Mouse (Mus musculus) adrenal gland, postnatal 14 days (tissue): ENCODE measurements around the gene Prkcd. TPM values are rescaled to one million over a fixed set of nuclear protein-coding genes. Genes with fewer than 3 reads are reported as not detected.

Experiments
- DNase-seq: peaks from one replicate; pipeline ENCODE4 v3.0.0; 2021; ENCODE audit warnings: mixed read lengths
- total RNA-seq: library from RNA; stranded (reverse); gene quantifications from 2 replicates; pipeline ENCODE4 v1.2.3, GENCODE M21; 2021

The Prkcd gene
- total RNA-seq, 1 experiment from 2014 or later = 133 TPM

DNA sequence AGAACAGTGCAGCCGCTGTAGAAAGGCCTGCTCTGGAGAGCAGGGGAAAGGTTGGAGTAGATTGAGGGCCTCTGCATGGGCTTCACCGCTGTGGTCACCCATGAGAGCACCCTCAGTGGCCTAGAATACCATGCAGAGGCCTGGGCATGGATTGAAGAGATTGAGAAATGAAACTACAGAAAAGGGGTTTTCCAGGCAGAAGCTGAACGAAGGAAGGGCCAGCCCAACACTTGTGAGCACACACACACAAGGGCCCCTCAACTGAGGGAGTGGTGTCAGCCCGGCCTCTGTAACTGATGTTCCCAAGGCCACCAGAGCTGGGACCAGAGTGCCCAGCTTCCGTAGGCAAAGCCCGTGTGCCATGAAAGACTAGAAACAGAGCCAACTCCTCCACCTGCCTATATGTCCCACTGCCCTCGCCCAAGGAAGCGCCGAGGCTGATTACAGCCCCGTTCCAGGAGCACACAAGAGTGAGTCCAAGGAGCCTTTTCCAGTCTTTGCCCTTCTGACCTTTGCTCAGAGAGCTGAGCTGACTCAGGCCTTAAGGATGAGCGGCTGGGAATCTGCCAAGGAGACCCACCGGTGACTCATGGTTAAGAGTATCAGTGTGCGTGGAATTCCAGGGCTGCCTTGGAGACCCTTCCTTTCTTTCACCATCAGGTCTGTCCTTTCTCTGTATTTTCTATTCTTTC lies 9.4 kb upstream of the Prkcd start:
- peak; percentile 68 for DNase-seq

DNA sequence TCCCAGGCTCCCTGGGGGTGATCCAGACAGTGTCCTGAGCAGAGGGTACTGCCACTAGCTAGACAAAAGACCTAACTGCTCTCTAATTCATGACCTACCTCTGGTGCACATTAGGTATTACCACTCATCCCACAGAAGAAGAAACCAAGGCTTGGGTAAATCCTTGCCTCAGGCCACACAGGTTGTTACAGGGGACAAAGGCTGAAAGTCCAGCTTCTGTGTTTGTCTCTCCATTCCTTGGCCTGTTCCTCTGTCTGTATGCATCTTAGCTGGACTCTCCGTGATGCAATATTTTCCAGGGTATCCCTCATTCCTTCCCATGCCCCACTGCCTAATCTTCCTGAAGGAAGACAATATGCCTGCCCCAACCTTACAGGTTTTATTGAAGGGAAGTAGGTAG lies 8.4 kb upstream of the Prkcd start:
- DNase-seq = no peak

DNA sequence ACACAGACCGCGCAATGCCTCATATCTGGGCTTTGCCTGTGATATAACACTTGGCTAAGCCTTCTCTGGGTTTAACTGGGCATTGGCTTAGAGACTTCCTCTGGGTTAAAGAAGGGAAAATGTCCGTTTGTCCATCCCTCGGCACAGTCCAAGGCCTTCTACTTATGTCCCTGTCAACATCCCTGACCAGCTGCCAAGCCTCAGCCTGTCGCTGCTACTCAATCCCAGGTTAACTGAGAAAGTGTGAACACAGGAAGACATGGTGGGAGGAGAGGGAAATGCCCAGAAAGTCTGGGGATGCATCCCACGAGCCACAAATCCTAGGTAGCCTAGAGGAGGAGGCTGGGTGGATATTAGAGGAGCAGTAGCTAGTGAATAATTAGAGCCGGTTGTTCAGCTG lies 7.7 kb upstream of the Prkcd start:
- DNase-seq = no peak

DNA sequence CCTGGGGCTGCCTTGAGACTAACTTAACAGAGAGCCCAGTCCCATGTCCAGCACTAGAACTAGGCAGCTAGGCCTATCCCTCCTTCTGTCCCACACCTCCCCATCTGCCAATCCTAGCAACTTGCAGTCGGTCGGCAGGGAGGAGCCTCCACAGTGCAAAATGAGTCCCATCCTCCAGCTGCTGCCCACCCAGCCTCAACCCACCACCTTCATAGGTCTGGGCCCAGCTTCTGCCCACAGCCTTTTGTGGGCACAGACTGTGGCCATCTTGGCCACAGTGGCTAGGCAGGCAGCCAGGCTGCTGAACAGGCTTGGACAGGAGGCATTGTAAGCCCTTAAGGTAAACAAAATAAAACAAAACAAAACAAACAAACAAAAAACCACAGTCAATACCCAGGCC lies 5.8 kb upstream of the Prkcd start:
- no peak for DNase-seq

DNA sequence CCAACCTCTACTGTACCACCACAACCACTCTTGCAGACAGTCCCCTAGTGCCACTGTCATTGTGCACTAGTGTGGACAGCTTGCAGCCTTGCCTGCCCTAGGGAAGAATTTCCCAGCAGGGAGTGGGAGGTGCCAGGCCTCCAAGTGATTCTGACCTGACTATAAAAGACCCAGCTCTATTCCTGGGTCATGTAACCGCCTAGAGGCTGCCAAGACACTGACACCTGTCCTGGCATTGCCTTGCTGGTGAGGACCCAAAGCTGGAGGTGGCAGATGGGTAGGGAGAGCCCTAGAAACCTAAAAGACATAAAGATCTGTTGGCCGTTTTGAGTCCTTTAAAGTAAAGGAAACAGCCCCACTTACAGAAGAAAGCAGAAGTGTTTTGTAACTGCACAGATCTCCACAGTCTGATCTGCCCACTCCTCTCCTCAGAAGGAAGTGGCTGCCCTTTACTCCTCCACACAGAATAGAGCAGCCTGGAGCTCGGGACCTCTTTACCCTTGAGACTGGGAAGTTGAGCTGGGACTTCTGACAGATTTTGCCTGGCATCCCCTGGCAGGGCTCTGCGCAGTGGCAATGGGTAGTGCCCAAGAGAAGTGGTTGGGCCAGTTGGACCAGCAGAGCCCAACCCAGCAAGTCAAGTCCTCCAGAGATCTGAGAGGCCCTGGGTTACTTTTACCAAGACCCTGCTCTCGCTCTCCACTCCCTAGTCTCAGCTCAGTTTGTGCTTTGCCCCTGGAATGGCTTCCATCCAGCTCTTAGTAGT lies 5.0 kb upstream of the Prkcd start:
- DNase-seq = peak; percentile 49

DNA sequence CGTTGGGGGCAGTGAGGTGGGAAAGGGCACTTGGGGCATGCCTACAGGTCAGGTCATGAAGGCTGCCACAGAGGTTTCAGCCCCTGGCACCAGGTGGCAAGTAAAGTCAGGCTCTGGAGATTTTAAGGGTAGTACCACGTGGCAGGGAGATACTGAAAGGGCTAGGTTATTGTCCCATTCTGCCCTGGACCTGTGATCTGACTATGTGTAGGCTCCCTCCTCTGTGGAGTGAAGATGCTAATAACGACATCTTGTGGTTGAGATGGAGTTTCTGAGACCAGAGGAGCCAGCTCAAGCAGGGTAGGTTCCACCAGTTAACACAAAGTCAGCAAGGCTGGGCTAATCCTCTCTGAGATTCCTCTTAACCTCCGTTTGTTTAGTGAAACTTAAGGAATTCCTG lies 3.8 kb upstream of the Prkcd start:
- DNase-seq = no peak

DNA sequence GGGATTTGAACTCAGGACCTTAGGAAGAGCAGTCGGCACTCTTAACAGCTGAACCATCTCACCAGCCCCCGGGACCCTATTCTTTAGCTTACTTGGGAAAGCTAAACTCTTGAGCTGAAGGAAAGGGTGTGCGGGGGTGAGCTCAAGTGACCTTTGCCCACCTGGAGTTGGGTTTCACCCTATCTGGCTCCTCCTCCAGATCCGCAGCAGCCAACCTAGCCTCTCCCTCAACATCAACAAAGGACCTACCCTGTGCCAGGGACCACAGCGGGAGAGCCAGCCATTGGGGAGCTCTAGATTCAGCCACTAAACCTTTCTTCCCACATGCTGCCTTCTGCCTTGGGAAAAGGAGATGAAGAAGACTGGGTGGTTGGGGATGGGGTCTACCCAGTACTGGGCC lies 2.2 kb upstream of the Prkcd start:
- DNase-seq = no peak

DNA sequence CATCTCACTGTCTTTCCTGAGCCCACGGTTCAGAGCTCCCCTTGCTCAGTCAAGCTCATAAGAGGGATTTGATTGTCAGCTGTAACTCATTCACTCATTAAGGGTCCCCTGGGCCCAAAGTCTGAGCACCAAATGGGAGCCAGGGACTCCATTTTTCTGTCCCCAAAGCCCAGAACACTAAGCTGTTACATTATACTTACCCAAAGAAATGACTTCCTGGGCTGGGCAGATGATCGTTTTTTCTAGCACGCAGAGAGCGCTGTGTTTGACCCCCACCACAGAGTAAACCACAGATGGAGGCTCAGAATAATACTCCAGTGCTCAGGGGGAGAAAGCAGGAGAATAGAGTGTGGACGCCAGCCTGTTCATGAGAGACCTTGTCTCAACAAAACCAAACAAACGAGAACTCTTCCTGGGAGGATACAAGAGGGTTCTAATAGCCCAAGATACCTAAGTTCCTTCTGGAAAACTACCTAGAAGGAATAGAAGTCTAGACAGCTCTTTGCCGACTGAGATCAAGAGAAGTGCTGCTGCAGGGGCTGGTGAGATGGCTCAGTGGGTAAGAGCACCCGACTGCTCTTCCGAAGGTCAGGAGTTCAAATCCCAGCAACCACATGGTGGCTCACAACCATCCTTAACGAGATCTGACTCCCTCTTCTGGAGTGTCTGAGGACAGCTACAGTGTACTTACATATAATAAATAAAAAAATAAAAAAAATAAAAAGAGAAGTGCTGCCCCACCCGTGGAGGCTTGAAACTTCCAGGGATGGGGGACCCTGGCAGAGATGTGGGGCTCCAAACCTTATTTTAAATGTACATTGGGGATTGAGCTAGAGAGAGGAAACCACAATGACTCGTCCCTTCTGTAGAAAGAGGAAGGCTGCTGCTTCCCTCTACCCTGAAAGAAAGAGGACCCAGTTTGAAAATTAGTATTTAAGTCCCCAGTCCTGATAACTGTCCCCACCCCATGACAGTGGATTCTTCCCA lies 1.0 kb upstream of the Prkcd start:
- DNase-seq = no peak

DNA sequence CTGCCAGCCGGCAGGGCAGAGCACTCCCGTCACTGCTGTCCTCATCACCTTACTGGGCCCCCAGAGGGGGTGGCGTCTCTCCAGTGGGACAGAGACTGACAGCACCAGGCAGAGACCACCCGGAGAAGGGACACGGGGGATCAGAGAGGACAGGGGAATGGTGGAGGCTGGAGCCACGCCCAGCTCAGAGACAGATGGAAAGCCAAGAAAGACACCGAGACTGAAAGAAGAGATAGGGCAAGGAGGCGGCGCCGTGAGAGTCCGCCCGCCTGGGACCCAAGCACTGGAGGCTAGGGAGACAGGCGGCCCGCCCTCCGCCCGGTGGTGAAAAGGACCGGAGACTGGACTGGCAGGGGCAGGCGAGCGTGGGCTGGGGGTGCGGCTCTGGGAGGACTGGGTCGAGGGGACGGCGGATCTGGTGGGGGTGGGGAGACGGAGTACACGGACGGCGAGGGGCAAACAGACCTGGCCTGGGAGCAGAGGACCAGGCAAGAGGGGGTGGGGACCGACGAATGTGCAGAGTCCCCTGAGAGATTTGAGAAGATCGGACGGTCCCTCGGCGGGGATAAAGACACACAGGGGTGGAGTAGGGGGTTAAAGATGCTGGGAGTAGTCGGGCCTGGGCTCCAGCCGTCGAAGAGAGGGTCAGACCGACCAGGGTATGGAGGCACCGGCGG lies 741 bp downstream of the Prkcd start:
- DNase-seq = peak; percentile 77

DNA sequence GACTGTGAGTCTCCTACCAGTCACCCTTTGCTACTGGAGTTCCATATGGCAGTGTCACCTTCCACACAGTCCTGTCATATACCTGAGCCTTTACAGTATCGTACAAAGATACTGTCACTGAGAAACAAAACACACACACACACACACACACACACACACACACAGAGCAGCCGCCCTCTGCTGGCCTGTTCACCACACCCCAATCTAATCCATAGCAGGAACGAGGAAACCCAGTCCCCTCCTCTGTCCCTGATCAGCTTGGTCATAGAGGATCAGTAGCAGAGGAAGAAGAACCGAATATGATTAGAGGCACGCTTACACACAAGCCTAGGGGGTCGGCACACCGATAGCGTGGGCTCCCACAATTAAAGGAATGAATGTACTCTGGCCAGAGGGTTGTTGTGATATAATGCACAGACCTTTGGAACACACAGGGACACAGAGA lies 1.7 kb downstream of the Prkcd start:
- DNase-seq = no peak

DNA sequence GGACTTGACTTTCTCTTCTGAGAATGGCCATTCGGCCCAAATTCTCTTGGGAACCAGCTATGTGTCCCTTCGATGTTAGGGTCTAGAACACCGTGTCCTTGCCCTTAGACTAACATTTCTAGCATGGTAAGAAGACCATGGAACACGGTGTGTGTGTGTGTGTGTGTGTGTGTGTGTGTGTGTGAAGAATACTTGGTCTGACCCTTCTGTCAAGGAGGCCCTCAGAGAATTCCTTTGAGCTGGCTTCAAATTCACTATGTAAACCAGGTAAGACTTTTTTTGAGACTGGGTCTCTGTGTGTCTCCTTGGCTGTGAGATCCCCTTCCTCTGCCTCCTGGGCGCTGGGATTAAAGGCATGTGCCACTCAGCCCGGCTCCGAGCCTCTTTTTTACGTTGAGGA lies 3.5 kb downstream of the Prkcd start:
- no peak for DNase-seq

DNA sequence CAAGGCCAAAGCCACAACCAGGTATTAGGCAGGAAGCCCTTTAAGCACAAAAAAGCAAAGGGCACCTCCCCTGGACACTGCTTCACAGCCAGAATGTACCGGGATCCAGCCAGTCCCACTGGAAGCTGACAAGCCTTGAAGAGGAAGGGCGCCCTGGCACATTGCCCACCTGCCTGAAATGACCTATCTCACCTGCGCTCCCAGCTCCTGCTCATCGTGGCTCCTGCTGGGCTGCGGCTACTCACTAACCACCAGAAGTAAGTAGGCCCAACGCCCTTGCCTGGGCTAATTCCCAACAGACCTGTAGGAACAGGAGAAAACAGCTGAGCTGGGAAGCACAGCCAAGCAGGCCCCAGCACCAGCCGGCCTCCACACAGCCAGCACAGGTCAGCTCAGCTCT lies 3.9 kb downstream of the Prkcd start:
- DNase-seq = peak; percentile 36

DNA sequence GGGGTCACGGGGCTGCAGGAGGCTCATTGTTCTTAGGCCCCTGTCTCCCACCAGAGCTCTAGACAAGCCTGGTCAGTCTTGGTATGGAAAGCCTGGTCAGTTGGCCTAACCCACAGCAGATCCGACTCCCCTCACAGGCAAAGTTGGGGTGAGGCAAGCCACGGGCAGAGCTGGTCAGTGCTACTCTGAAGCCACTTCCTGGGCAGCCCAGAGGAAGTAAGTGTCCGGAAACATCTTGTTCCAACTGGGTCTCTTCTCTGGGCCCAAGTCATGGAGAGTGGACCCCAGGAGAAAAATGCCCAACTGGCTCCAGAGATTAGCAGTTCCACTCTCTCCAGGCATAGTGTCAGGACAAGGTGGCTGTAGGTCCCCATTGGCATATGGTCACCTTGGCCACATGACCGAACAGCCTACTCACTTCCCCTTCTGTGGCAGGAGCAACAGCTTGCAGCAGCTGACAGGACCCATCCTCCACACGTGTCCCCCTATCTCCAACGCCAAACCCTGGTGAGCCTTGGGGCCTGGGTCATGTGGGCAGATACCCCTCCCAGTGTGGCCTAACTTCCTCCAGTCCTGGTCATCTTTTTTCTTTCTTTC lies 5.9 kb downstream of the Prkcd start:
- no peak for DNase-seq

DNA sequence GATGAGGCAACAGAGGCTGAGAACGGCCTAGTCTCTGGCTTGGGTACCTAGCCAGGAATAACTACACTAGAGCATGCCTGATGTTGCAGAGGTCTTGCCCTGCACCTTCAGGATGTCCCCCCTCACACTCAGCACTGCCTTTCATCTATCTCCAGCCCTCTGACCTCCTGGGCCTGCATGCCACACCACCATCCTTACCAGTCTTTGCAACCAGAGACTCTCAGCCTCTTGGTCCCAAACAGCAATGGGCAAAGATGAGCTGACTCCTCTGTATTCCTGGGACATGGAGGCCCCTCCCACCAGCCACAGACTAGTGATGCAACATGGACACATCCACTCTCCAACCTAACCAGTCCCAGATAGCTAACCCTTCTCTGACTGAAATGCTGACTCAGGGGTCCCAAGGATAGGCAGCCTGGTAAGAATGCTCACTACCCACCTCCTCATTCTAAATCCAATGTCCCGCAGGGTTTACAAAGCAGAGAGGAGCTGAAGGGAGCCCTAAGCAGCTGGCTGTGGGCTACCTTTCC lies 7.2 kb downstream of the Prkcd start:
- DNase-seq = no peak

DNA sequence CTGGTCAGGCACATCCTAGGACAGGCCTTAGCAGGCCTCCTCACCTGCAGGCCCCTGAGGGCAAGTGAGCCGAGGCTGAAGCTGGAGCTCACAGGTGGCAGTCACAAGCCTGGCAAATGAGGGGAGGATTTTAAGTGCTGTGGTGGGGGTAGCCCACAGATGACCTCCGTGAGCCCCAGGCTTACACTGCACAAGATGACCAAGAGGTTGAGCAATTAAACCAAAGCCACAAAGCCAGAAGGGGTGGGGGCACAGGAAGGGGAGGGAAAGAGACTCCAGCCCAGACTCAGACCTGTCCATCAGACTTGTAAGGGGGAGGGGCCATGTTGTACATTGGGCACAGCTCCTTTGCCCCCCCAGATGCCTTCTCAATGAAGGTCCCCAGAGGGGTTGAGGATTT lies 9.3 kb downstream of the Prkcd start:
- no peak for DNase-seq

DNA sequence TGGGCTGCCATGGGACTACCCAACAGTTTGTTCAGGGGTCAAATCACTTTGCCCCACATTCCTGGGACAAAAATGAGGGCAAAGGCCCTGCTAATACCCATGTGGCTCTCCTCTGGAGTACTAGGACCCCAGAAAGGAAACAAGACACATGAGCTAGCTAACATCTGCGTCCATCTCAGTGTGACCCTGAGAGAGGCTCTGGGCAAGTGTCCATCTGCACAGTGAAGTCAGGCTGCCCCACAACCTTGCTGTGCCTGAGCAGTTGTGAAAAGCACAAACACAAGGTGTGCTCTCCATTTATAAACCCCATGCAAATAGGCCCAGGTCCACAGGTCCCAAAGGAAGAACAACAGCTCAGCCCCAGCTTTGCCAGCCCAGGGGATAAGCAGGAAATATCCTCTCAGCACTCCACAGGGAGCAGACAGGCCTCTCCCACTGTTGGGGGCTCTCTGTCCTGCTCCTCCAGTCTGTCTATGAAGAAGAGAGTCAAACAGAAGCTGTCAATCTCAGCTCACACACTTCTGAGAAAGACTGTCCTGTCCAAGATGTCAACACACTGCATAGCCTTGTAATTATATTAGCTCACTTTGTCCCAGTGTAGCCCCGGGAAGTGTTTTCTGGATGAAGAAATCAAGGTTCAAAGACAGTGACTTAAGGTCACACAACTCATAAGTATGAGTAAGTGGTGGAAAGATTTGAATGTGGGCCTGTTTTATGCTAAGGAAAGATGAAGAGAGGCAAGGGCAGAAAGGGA lies 12.9 kb downstream of the Prkcd start:
- peak; percentile 62 for DNase-seq

DNA sequence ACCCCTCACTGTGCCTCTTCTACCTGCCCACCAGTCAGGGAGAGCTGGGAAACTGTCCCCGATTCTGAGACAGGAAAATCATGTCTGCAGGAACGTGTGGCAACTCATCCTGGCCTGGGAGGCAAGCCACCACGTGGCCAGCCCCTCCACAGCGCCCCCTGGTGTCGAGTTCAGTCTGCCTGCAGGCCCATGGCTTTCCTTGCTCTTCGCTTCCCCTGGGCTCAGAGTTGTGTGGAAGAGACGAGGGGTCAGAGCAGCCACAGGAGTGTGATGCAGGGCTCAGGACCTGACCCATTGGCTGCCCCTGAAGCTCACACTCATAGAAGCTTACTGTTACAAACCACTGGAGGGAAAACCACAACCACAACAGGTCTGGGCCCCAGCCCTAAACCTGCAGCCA lies 13.5 kb downstream of the Prkcd start:
- DNase-seq = peak; percentile 96

DNA sequence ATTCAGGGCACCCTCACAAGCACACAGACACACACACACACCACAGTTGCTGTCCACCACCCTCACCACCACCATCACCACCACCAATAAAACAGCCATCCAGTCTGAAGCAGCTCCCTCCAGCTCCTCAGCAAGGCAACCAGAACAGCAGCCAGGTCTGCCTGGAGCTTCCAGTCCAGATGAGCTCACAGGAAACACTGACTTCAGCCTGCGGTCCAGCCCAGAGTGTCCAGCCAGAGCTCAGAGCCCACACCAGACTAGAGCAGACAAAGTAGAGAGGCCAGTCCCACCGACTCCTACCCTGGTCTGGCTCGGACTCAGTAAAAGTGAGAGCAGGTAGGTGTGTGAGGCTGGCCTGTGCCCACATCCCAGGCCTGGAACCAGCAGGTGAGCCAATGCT lies 15.1 kb downstream of the Prkcd start:
- DNase-seq = no peak

DNA sequence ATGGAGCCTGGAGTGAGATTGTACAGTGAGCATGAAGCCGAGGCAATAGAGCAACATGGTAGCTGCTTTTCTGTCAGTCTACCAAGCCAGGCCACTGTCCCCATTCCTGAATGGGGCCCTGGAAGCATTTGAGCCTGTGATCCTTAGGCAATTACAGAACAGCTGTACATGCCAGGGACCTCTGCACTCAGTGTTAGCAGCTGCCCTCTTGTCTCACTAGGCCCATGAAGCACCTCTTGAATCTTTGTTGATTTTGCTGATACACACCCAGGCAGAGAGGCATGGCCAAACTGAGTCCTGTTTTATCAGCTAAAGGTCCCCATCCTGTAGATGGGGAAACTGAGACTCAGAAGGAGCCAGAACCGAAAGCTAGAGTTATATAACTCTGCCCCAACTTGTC lies 15.7 kb downstream of the Prkcd start:
- no peak for DNase-seq

DNA sequence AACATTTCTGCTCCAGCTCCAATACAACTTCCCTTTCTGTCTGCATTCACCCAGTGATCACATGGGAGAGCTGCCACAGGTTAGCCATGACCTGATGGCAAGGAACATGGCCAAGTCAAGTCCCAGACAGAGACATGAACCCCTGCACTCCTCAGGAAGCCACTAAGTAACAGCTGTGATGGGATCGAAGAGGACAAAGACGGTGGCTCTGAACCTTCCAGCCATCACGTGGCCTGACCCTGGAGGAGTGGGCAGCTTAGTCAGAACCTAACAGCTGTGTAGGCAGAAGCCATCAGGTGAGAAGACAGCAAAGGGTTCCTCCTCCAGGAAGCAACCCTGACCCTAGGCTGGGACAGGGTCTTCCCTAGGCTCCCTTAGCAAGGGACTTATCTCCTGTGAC lies 16.5 kb downstream of the Prkcd start:
- no peak for DNase-seq

DNA sequence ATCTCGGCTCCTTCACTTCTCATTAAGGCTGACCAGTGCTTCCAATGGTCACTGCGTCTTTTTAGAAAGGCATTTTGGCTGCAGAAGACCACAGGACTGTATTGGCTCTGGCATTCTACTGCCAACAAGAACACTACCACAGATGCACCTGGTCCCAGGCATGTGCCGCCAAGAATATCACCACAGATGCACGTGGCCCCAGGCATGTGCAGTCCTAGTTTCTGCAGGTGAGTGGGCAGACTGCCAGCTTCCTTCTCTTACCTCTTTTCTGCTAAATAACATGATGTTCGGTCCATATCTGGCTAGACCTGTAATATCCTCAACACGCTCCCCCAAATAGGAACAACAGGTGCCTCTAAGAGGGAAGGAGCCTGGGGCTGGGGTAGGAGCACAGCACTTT lies 17.8 kb downstream of the Prkcd start:
- DNase-seq = no peak
